Mouse (Mus musculus) layer of hippocampus, postnatal 14 days (tissue): ENCODE results near the gene Rnf148. TPM values are rescaled to one million over a fixed set of nuclear protein-coding genes. Genes with fewer than 3 reads are reported as not detected.

Source experiments
- DNase-seq, 2 experiments: peaks; one replicate each; pipeline ENCODE4 v3.0.0; 2021 to 2022; ENCODE audit warnings: low spot score in 2 of 2, mixed read lengths in 1 of 2
- long read RNA-seq, 2 experiments: library from polyadenylated mRNA; stranded (forward); transcript quantifications; one replicate each; pipeline ENCODE4 v2.0.0; 2021
- total RNA-seq, 2 experiments: library from RNA; stranded (reverse); gene quantifications; 2 replicates each; pipeline ENCODE4 v1.2.3; 2021

Rnf148 gene
- total RNA-seq, result 1 to 10 TPM in 1 of 2 experiments, under 1 TPM in 1; 0.35 to 1.2 TPM
- long read RNA-seq, experiment 1, result 0 reads
- long read RNA-seq, experiment 2, result 0 reads

DNA sequence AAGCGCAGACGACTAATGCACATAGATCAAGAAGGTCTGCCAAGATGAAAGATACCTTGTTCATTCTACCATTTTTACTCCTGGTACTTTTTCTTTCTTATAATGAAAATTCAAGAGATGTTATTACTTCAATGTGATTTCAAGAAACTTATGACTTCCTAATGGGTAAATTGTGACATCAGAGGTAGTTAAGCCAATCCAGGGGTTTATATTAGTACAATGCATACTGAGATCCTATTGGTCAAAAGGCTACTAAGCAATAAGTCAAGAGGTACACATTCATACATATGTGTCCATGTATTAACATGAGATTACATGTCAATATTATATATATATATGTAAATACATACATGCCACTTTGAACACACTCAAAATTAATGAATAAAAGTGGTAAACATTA is at the start of gene Rnf148:
Rnf148 (minus strand) TSS at position 101 of the 400 bp plus-strand sequence.
- no peak for DNase-seq

DNA sequence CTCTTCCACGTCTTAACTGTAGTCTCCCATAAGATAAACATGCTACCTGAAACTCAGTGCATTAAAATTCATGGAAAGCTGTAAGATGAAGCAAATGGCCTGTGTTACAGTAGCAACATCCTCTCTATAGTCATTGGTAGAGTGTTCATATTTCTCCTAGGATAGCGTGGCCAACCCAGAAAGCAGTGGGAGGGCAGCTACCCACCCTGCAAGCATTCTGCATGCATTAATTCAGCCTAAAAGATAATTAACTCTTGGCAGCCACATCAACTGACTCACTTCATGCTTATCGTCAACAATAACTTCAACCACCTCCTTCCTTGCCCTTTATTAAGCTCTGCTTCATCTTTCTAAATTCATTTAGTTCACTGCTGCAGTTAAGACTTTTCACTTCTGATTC is 45.9 kb upstream of the Rnf148 start:
- DNase-seq, result no peak

DNA sequence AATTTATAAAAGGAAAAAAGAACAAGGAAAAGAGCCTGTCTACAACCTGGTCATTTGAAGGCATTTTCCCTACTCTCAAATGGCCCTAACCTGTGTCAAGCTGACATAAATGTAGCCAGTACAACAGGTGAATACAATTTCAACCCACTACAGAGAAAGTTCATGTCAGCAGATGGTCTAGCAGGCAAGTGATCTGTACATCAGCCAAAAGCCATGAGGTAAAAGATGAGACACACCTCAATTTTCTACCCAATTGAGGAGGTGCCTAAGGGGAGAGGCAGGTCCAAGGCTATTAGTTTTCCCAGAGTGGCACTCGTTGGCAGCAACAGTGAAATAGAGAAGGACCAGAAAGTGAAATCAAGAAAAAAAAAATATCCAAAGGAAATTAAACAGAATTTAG is 23.2 kb upstream of the Rnf148 start:
- no peak for DNase-seq

DNA sequence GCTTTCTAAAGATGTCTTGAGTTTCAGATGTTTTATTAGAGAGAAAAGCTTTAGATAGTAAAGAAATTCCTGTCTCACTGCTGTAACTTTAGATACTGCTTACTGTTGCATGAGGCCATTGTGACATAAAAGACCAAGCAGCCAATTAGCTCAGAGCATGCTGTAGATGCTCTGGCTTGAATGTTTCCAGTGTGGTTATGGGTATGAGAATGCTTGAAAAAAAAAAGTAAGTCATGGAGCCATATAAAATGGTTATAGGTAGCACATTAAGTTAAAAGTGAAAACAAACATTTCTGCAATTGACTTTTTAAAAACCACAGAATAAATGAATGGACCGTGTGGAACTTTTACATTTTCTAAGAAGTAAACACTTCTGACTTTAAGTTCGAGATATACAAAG is 4.7 kb downstream of the Rnf148 start, which contains the start of gene Rnf133:
Rnf133 (minus strand) TSS at position 101 of the 400 bp plus-strand sequence.
- no peak for DNase-seq

DNA sequence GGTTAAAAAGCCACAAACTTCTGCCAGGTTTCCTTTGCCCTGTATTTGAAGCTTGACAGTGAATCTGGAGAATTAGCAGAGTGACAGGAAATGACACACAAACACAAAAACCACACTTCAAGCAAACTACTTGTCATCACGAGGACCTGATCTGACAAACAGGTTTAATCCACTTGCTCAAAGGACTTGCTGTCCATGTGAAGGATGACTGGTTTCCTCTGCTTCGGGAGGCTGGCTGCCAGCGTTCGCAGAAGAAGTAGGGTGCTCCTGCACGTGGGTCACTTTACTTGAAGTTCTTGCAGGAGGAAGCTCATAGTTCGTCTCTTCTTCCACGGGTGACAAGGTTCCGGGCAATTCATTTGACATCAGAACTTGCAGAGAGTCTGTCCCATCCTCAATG is 6.2 kb downstream of the Rnf148 start:
- no peak for DNase-seq

DNA sequence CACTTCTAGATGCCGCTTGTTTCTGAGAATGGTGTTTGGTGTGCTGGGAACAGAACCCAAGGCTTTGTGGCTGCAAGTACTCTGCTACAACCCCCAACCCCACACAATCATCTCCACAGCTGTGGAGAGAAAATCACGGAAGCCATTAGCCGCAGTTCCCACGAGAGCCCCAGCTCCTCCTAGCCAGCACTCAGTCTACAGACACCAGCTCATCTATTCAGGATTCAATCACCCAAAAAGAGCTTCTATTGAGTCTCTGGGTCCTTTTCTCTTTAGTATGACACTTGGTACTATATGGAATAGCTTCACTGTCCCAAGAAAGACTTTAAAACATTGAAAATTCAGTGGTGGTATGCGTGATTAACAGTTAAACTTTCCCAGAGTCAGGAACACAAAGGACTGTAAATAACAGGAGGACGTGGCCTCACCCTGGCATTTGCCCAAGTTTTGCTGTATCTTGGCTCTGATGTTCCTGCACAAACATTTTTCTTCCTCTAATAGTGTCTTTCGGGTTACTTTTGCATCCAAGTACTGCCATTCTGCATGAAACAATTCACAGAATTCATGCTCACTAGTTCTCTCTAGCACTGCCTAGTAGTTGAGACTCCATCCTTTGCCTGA is 7.2 kb downstream of the Rnf148 start:
- DNase-seq, result no peak

DNA sequence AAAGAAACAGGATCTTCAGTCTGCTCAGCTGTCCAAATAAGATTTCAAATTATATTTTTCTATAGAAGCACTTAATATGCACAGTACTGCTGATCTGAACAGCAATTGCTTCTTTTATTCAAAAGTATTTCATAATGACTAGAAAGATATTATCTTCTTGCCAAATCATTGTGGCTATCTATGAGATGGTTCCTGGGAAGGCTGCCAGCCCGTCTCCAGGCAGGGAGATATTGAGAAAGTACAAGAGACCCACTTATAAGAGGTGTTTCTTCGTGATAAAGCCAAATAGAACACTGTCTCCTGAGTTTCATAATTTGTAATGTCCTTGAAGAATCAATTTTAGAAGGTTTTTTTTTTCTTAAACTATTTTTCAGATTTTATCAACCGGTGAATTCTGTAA is 17.9 kb downstream of the Rnf148 start:
- DNase-seq, result no peak

DNA sequence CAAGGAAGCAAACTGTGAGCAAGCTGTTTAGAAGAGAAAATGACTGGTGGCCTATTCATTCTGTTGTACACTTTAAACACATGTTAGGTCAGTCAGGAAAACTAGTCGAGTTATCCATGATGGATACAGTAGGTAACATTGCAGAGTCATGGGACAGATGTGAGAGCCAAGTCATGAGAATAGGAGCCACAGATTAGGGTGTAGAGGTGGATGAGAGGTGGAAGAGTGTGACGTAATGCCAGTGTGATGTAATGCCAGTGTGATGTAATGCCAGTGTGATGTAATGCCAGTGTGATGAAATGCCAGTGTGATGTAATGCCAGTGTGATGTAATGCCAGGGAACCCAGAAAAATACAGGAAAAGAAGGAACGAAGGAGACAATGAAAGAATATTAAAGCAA is 19.7 kb downstream of the Rnf148 start:
- no peak for DNase-seq

DNA sequence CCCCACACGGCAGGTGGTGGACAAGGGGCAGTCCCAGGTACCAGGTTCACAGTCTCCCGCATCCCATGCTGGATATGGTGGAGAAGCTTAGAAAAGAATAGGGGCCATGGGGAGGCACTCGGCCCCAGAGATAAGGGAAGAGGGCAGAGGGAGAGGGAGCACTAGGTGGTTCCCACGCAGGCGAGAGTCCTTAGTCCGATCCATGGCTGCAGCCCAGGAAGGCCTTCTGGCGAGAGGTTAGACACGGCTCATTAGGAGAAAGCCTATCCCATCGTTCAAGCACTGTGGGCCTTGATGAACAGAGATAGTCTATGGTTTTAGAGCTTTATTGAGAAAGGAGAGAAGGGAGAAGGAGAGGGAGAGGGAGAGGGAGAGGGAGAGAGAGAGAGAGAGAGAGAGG is 20.9 kb downstream of the Rnf148 start:
- no peak for DNase-seq

DNA sequence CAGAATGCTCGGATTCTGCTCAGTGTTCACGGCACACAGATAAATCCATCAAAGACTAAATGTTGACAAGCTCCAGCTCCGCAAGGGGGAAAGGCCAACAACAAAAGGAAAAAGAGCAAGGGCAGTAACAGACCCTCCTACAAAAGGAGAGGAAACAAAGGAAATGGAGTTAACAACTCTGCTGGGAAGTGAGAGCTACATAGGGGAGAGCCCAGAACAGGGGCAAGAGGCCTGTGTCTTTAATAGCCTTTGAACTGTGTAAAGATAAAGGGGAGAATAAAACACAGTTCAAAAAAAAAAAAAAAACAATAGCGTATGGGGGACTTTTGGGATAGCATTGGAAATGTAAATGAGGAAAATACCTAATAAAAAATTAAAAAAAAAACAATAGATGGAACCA is 24.5 kb downstream of the Rnf148 start:
- no peak for DNase-seq

Other genes with a start within 250 kb of the Rnf148 start
- gene Rnf133, start 4.8 kb downstream of the Rnf148 start, total RNA-seq, result 1 to 10 TPM in 1 of 2 experiments, under 1 TPM in 1; 0.67 to 1.4 TPM
- 10 to 100 TPM; 74.0 to 74.6 TPM for gene Cadps2, start 184.3 kb upstream of the Rnf148 start, total RNA-seq